Mouse (Mus musculus) kidney, embryonic 14.5 days (tissue): ENCODE data around the gene Pip4p1. TPM values are rescaled to one million over a fixed set of nuclear protein-coding genes. Genes with fewer than 3 reads are reported as not detected.
"Not testable (repeated sequence)": the region's sequence is repeated elsewhere in the genome, so short reads cannot be mapped to it uniquely, and the experiment has no call there.

Experiments used
- ATAC-seq: fragments of 200-750 bp; cut with Nextera tagmentation; 2 replicates; pipeline ENCODE4 v1.8.0; 2017; ENCODE audit warnings: moderate number of reproducible peaks, mild to moderate bottlenecking, moderate TSS enrichment, moderate library complexity; ENCODE audit not compliant: low FRiP score, low TSS enrichment
- H3K27ac ChIP-seq: fragments of 300-500 bp; sonication (generic); 2 replicates; pipeline ENCODE4 v1.5.1; 2014; ENCODE audit warnings: low read depth, mild to moderate bottlenecking, low read length, moderate library complexity, mixed read lengths
- H3K27me3 ChIP-seq: fragments of 300-500 bp; sonication (generic); 2 replicates; pipeline ENCODE4 v1.6.1; 2014; ENCODE audit warnings: mild to moderate bottlenecking, low read length; ENCODE audit not compliant: control insufficient read depth, insufficient read depth
- H3K36me3 ChIP-seq: fragments of 300-500 bp; sonication (generic); 2 replicates; pipeline ENCODE4 v1.6.1; 2014; ENCODE audit warnings: low read length, mixed read lengths; ENCODE audit not compliant: control insufficient read depth, insufficient read depth
- H3K4me1 ChIP-seq: fragments of 300-500 bp; sonication (generic); 2 replicates; pipeline ENCODE4 v1.6.1; 2014; ENCODE audit warnings: low read length, mixed read lengths; ENCODE audit not compliant: control insufficient read depth, insufficient read depth
- H3K4me2 ChIP-seq: fragments of 300-500 bp; sonication (generic); replicated peaks from 2 replicates; pipeline ENCODE4 v1.6.1; 2014; ENCODE audit warnings: low read depth, mild to moderate bottlenecking, low read length
- H3K4me3 ChIP-seq: fragments of 300-500 bp; sonication (generic); 2 replicates; pipeline ENCODE4 v1.5.1; 2014; ENCODE audit warnings: mild to moderate bottlenecking, low read length
- H3K9ac ChIP-seq: fragments of 300-500 bp; sonication (generic); 2 replicates; pipeline ENCODE4 v1.6.1; 2014; ENCODE audit warnings: low read depth, mild to moderate bottlenecking, low read length, moderate library complexity
- H3K9me3 ChIP-seq: fragments of 300-500 bp; sonication (generic); 2 replicates; pipeline ENCODE4 v1.6.1; 2016; ENCODE audit warnings: low read length; ENCODE audit not compliant: control insufficient read depth
- WGBS: fragments of 180-500 bp; shearing (Covaris S2); extraction: QIAGEN DNeasy Blood & Tissue Kit; methylation state at CpG from one replicate; pipeline ENCODE4 v1.1.7; 2014; 5-methylcytosine and 5-hydroxymethylcytosine counted together
- polyA plus RNA-seq: library from polyadenylated mRNA; unstranded; fragments of >200 nt; fragmentation: Nextera tagmentation; extraction: Ambion mirVana; gene quantifications from 2 replicates; pipeline ENCODE4 v1.2.1, GENCODE M21; 2014

Pip4p1 gene
- polyA plus RNA-seq, 1 experiment from 2014 or later, result 40.1 TPM

DNA sequence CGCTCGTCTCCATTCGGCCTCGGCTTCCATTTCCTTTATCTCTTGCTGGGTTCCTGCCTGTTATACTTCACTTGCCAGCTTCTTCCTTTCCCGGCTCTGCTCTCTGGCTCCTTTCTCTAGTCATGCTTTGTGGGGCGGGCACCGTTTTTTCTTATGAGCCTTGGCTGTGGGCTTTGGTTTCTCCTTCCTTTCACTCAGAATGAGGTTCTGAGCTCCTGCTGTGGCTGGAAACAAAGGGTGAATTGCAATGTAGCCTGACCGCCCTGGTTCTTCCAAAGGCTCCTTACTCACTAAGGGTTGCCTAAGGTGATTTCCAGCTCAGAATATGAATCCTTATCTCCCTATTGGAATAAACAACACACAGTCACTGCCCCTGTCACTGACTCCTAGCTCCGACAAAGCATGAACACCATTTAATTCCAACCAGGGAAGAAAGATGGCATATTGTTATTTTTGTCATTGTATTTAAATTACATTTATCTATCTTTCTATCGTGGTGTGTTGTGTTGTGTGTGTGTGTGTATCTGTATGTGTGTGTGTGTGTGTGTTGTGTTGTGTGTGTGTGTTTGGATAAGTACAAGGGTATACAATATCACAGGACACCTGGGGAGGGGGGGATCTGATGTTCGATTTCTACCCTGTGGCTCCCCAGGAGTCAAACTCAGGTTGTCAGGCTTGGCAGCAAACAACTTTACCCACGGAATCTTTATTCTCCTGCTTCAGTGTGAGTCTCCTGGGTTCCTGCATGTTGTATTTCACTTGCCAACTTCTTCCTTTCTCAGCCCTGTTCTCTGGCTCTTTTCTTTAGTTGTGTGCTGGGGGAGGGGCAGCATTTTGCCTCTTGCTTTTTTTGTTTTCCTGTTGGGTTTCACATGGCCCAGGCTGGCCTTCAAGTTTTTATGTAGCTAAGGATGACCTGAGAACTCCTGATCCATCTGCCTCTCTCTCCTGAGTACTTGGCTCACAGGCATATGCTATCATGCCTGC, 39.2 kb upstream of the Pip4p1 start:
- WGBS, result 37% methylated on average over 12 of the region's 12 CpGs
- no peaks in the 10 kb centered on the region for H3K27me3 ChIP-seq
- H3K4me1 ChIP-seq, result 0 out of 2 replicates have a peak, but pooled peaks cover 3% of the 10 kb centered on the region

GRCm38 (mm10) chr14:50969041-50969440, 38.4 kb upstream of the Pip4p1 start:
- ATAC-seq, result no peak
- Histone ChIP-seq H3K4me2 (no peak overlapping the region), H3K27ac (no peak overlapping the region), H3K4me3 (no peak overlapping the region), H3K27me3 (no peaks in the 10 kb centered on the region), H3K9me3 (no peaks in the 10 kb centered on the region), H3K4me1 (0 out of 2 replicates have a peak, but pooled peaks cover 3% of the 10 kb centered on the region), H3K9ac (no peak overlapping the region), H3K36me3 (no peaks in the 10 kb centered on the region)
- WGBS, result 6% methylated on average over 1 of the region's 1 CpGs

More for the DNA sequence above, 39.2 kb upstream of the Pip4p1 start:
- H3K9me3 ChIP-seq, result no peaks in the 10 kb centered on the region
- no peak overlapping the region for H3K4me3 ChIP-seq
- H3K9ac ChIP-seq, result no peak overlapping the region
- no peak for ATAC-seq
- no peak overlapping the region for H3K4me2 ChIP-seq
- H3K36me3 ChIP-seq, result no peaks in the 10 kb centered on the region
- H3K27ac ChIP-seq, result no peak overlapping the region

DNA sequence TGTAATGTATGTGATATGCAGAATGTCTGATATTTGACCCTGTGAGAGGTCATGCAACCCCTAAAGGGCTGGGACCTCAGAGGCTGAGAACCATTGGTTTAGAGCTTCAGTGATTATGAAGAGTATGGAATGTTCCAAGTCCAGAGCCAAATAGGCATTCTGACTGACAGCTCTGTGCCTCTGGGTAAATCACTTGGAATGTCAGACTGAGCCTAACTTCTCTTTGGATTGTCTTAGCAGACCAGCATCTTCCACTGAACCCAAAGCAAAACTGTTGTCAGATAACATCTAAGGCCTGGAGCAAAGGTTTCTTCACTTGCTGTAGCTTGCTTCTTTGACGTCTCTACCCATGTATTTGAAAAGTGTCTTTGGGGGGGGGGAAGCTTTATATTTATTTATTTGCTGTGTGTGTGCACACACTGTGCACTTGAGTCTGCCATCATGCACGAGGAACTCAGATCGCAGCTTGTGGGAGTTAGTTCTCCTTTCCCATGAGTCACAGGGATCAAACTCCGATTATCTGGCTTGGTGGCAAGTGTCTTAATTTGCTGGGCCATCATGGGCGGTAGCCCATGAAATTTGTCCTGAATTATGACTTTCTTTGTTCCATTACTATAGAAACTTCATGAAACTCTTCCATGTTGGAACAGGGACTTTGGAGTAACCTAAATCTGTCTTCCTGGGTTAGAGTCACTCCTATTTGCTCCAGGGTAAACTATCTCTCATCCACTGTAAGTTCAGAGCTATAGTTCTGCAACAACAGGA, 37.7 kb upstream of the Pip4p1 start:
- no peaks in the 10 kb centered on the region for H3K27me3 ChIP-seq
- H3K4me1 ChIP-seq, result 0 out of 2 replicates have a peak, but pooled peaks cover 3% of the 10 kb centered on the region
- no peak overlapping the region for H3K4me3 ChIP-seq
- no peak overlapping the region for H3K4me2 ChIP-seq
- ATAC-seq, result no peak
- no peaks in the 10 kb centered on the region for H3K9me3 ChIP-seq
- WGBS, result 67% methylated on average over 5 of the region's 5 CpGs
- no peak overlapping the region for H3K9ac ChIP-seq
- H3K36me3 ChIP-seq, result no peaks in the 10 kb centered on the region
- no peak overlapping the region for H3K27ac ChIP-seq

- not testable (repeated sequence) for H3K9ac ChIP-seq, ATAC-seq, H3K4me1 ChIP-seq, H3K27me3 ChIP-seq, H3K36me3 ChIP-seq, H3K4me2 ChIP-seq, H3K27ac ChIP-seq, H3K9me3 ChIP-seq, H3K4me3 ChIP-seq
- 94% methylated on average over 5 of the region's 5 CpGs for WGBS
Observed at GRCm38 (mm10) chr14:50958289-50958995, 27.8 kb upstream of the Pip4p1 start.

- not testable (repeated sequence) for H3K9me3 ChIP-seq, H3K4me2 ChIP-seq, H3K9ac ChIP-seq, H3K4me3 ChIP-seq, H3K4me1 ChIP-seq, H3K36me3 ChIP-seq, H3K27me3 ChIP-seq, ATAC-seq, H3K27ac ChIP-seq
- 52% methylated on average over 3 of the region's 3 CpGs for whole genome bisulfite sequencing
Observed at GRCm38 (mm10) chr14:50957146-50957545, 26.5 kb upstream of the Pip4p1 start.

- not testable (repeated sequence) for H3K9ac ChIP-seq, H3K36me3 ChIP-seq, H3K4me3 ChIP-seq, H3K4me2 ChIP-seq, H3K4me1 ChIP-seq, H3K27me3 ChIP-seq, H3K9me3 ChIP-seq, H3K27ac ChIP-seq, ATAC-seq
- WGBS, result 71% methylated on average over 6 of the region's 6 CpGs
Observed at GRCm38 (mm10) chr14:50956724-50957123, 26.1 kb upstream of the Pip4p1 start.

DNA sequence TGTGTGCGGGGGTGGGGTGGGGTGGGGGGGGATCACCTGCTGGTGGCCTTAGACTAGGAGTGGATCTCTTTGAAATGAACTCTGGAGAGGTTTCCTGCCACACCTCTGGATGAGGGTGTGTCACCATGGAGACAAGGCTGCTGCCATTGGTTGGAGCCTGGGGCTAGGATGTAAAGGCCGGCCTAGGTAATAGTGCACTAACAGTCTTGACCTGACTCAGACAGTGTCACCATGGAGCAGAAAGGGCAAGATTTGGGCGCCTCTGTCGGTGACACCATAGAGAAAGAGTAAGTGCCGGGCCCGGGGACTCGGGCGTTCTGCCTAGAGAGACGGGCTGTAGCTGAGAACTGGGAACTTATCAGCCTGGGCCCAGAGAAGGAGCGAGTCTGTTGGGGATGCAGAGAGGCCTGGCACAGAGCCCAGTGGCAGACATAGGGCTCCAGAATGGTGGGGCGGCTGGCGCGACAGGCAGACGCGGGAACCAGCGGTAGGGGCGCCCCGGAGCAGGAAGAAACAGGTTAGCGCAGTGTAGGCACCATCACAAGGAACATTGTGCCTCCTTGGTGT, 25.4 kb upstream of the Pip4p1 start, which contains the start of gene Pnp2:
TSS of gene Pnp2 (plus strand) at position 51 of the 567 bp plus-strand sequence.
- Histone ChIP-seq H3K36me3 (peaks cover 10% of the 10 kb centered on the region), H3K4me2 (peak within 1 kb of the TSS; percentile 31)
- WGBS, result 7% methylated on average over 19 of the region's 19 CpGs
- H3K27me3 ChIP-seq, H3K9me3 ChIP-seq, H3K9ac ChIP-seq, H3K4me1 ChIP-seq, H3K27ac ChIP-seq, H3K4me3 ChIP-seq: not testable (repeated sequence)
- ATAC-seq, result peak; percentile 84

DNA sequence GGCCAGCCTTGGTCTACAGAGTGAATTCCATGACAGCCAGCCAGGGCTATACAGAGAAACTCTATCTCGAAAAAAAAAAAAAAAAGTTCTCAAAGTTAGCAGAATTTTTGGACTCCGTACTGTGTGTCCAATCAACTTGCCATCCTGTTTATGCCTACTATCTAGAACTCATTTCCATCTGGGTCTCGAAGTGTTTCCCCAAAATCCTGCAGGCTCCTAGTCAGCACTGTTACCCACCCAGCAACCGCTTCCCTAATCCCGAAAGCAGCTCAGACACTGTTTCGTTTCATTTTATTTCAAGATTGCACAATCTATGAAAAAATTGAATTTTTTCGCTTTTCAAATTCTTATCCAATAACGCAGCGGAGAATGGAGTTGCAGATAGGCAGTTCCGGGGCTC, 24.8 kb upstream of the Pip4p1 start:
- Histone ChIP-seq H3K4me3 (no peak overlapping the region), H3K27ac (no peak overlapping the region), H3K27me3 (no peaks in the 10 kb centered on the region), H3K9ac (no peak overlapping the region), H3K4me2 (no peak overlapping the region), H3K36me3 (peaks cover 10% of the 10 kb centered on the region), H3K4me1 (no peaks in the 10 kb centered on the region), H3K9me3 (no peaks in the 10 kb centered on the region)
- WGBS, result 91% methylated on average over 10 of the region's 10 CpGs
- no peak for ATAC-seq
